Mouse (Mus musculus) liver, embryonic 11.5 days (tissue): ENCODE measurements at regions not wholly inside any gene's neighbourhood (a gene's known extent, or its start where the extent isn't known, plus 50 kb on each side); places are given as distances from the start of the nearest gene placed in this dataset.

ENCODE experiments used
- ATAC-seq: fragments of 200-750 bp; cut with Nextera tagmentation; replicated peaks from 2 replicates; pipeline ENCODE4 v1.8.0; 2017; ENCODE audit warnings: moderate number of reproducible peaks, mild to moderate bottlenecking, moderate TSS enrichment, moderate library complexity; ENCODE audit not compliant: low FRiP score
- DNase-seq: peaks from one replicate; pipeline ENCODE4 v3.0.0-alpha.2; 2017; ENCODE audit warnings: low spot score
- H3K27ac ChIP-seq: fragments of 300-500 bp; sonication (generic); 2 replicates; pipeline ENCODE4 v1.5.1; 2014; ENCODE audit warnings: mild to moderate bottlenecking, low read depth, low read length, control low read depth
- H3K27me3 ChIP-seq: fragments of 300-500 bp; sonication (generic); replicated peaks from 2 replicates; pipeline ENCODE4 v1.6.1; 2014; ENCODE audit warnings: low read length, mixed read lengths; ENCODE audit not compliant: control insufficient read depth, insufficient read depth
- H3K36me3 ChIP-seq: fragments of 300-500 bp; sonication (generic); 2 replicates; pipeline ENCODE4 v1.6.1; 2014; ENCODE audit warnings: mild to moderate bottlenecking, low read length, moderate library complexity, mixed read lengths; ENCODE audit not compliant: control insufficient read depth, insufficient read depth
- H3K4me1 ChIP-seq: fragments of 300-500 bp; sonication (generic); replicated peaks from 2 replicates; pipeline ENCODE4 v1.6.1; 2014; ENCODE audit warnings: low read length, mixed read lengths; ENCODE audit not compliant: control insufficient read depth, insufficient read depth
- H3K4me2 ChIP-seq: fragments of 300-500 bp; sonication (generic); 2 replicates; pipeline ENCODE4 v1.6.1; 2014; ENCODE audit warnings: mild to moderate bottlenecking, control low read depth, moderate library complexity
- H3K4me3 ChIP-seq: fragments of 300-500 bp; sonication (generic); 2 replicates; pipeline ENCODE4 v1.5.1; 2014; ENCODE audit warnings: low read depth, low read length, control low read depth
- H3K9ac ChIP-seq: fragments of 300-500 bp; sonication (generic); 2 replicates; pipeline ENCODE4 v1.6.1; 2014; ENCODE audit warnings: low read depth, low read length, control low read depth
- H3K9me3 ChIP-seq: fragments of 300-500 bp; sonication (generic); 2 replicates; pipeline ENCODE4 v1.6.1; 2016; ENCODE audit warnings: low read length, inconsistent platforms, mixed read lengths; ENCODE audit not compliant: control insufficient read depth
- WGBS: fragments of 180-500 bp; shearing (Covaris S2); extraction: QIAGEN DNeasy Blood & Tissue Kit; methylation state at CpG from one replicate; pipeline ENCODE4 v1.1.7; 2014; 5-methylcytosine and 5-hydroxymethylcytosine counted together

DNA sequence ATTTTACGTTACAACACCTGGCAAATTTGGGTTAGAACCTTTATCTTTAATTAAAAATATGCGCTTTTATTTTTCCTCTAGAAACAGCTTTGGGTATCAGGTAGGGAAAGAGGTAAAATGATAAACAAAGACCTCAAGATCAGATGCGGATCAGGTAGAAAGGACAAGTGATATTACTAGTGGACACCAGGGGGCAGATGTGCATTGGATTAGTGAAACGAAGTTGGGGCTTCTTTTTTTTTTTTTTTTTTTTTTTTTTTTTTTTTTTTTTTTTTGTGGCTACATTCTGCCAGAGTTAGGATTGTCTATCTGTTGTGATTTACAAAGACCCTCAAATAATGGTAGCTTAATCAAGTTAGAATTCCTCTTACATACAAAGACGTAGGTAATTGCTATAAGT lies 153.8 kb downstream of the Cd109 start:
- no peak overlapping the region for H3K4me3 ChIP-seq
- no peak overlapping the region for H3K9ac ChIP-seq
- no peaks in the 10 kb centered on the region for H3K4me1 ChIP-seq
- DNase-seq = no peak
- no peaks in the 10 kb centered on the region for H3K36me3 ChIP-seq
- WGBS = 33% methylated on average over 5 of the region's 5 CpGs
- H3K9me3 ChIP-seq = no peaks in the 10 kb centered on the region
- no peak overlapping the region for H3K27ac ChIP-seq
- H3K27me3 ChIP-seq = no peaks in the 10 kb centered on the region
- no peak for ATAC-seq
- H3K4me2 ChIP-seq = no peak overlapping the region

DNA sequence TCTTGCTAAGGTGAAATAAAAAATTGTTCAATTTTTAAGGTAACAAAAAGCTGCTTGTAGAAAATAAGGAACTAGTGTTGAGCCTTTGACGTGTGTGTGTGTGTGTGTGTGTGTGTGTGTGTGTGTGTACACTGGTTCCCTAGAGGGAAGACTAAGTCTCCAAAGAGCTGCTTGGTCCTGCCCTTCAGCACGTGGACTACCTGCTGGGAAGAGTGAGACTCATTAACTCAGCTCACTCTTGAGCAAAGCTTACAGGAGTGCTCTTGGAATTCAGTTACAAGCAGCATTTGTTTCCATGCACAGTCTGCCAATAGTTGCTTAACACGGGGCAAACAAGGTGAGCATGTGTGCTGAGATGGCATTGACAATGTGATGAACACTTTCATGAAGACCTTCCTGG lies 158.6 kb downstream of the Cd109 start:
- no peaks in the 10 kb centered on the region for H3K36me3 ChIP-seq
- no peaks in the 10 kb centered on the region for H3K4me1 ChIP-seq
- H3K27ac ChIP-seq = no peak overlapping the region
- ATAC-seq (no peak), DNase-seq (no peak)
- WGBS = 46% methylated on average over 3 of the region's 3 CpGs
- H3K4me2 ChIP-seq = no peak overlapping the region
- no peaks in the 10 kb centered on the region for H3K27me3 ChIP-seq
- H3K9ac ChIP-seq = no peak overlapping the region
- H3K4me3 ChIP-seq = no peak overlapping the region
- no peaks in the 10 kb centered on the region for H3K9me3 ChIP-seq

DNA sequence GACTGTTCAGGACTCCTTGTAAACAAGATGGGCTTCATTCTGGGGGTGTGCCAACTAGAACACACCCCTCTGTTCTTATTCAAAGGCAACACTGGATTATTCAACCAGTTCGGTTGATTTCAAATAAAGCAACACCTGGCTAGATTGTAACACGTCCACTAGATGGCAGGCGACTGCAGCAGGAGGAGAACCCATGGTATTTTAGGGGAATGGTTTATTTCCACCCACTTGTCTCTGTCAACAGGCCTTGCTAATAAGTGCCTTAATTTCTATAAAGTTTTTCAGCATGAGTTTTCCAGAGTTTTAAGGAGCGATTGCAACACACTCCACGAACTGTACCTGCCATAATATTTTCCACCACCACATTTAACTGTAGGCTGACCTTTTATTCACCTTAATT lies 160.1 kb downstream of the Cd109 start:
- Histone ChIP-seq H3K9ac (no peak overlapping the region), H3K9me3 (no peaks in the 10 kb centered on the region), H3K4me1 (no peaks in the 10 kb centered on the region), H3K4me2 (no peak overlapping the region), H3K27ac (no peak overlapping the region), H3K27me3 (no peaks in the 10 kb centered on the region), H3K36me3 (no peaks in the 10 kb centered on the region), H3K4me3 (no peak overlapping the region)
- ATAC-seq = no peak
- 14% methylated on average over 5 of the region's 5 CpGs for WGBS
- DNase-seq = no peak

DNA sequence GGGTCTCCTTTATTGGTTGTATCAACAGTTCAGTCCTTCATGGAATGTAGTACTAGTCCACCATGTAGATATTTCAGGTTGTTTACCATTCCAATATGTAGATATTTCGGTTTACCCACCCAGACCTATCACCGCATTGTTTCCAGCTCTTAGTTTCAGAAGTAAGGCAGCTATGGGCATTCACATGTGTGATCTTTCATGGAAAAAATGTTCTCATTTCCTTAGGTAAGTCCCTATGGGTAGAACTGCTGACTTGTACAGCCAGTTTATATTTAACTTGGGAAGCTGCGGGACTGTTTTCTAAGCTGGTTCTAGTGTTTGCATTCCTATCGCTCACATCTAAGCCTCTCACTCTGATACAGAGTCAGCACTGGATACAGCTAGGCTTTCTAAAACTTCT lies 165.2 kb downstream of the Cd109 start:
- DNase-seq (no peak), ATAC-seq (no peak)
- no peaks in the 10 kb centered on the region for H3K36me3 ChIP-seq
- H3K4me1 ChIP-seq = no peaks in the 10 kb centered on the region
- no peak overlapping the region for H3K4me3 ChIP-seq
- no peak overlapping the region for H3K9ac ChIP-seq
- H3K4me2 ChIP-seq = no peak overlapping the region
- H3K27me3 ChIP-seq = no peaks in the 10 kb centered on the region
- no peaks in the 10 kb centered on the region for H3K9me3 ChIP-seq
- H3K27ac ChIP-seq = no peak overlapping the region
- 83% methylated on average over 4 of the region's 4 CpGs for WGBS

DNA sequence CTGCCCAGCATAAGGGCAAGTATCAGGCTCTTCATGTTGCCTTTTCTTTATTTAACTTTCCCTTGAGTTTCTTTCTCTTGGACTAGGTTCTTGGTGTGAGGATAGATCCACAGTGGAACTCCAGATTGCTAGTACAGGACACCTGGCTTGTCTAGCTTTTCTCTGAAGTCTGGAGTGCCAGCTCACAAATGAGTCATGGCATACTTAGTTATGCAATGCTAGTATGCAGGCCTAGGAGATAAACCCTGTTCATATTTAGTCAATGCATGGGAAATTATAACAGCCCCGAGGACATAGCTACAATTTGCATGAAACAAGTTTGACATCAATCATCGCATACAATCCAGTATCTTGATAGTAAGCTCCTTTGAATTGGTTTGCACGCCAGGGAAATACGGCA lies 167.0 kb downstream of the Cd109 start:
- Histone ChIP-seq H3K27ac (no peak overlapping the region), H3K4me2 (no peak overlapping the region), H3K4me3 (no peak overlapping the region), H3K4me1 (no peaks in the 10 kb centered on the region), H3K9ac (no peak overlapping the region), H3K27me3 (no peaks in the 10 kb centered on the region), H3K9me3 (no peaks in the 10 kb centered on the region), H3K36me3 (no peaks in the 10 kb centered on the region)
- WGBS = 86% methylated on average over 4 of the region's 4 CpGs
- no peak for ATAC-seq
- no peak for DNase-seq

DNA sequence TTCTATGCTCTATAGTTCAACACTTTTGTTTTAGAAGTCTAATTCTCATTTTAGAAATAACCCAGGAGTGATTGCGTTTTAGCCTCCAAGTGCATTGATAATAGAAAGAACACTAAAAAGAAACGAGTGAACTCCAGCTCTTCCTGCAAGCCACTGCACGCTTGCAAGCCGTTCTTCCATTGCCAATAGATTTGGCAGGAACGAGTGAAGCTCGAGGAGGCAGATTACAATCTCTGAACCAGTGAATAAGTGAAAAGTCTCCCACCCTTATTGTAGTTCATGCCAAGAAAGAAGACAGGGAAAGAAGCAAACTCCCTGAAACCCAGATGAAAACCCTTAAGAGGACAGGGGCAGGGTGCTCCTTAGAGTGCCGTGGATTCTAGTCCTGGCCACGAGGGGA lies 167.5 kb downstream of the Cd109 start:
- Histone ChIP-seq H3K4me2 (no peak overlapping the region), H3K9me3 (no peaks in the 10 kb centered on the region), H3K27ac (no peak overlapping the region), H3K4me1 (no peaks in the 10 kb centered on the region), H3K9ac (no peak overlapping the region), H3K36me3 (no peaks in the 10 kb centered on the region), H3K27me3 (no peaks in the 10 kb centered on the region), H3K4me3 (no peak overlapping the region)
- no peak for DNase-seq
- WGBS = 68% methylated on average over 8 of the region's 8 CpGs
- ATAC-seq = no peak

DNA sequence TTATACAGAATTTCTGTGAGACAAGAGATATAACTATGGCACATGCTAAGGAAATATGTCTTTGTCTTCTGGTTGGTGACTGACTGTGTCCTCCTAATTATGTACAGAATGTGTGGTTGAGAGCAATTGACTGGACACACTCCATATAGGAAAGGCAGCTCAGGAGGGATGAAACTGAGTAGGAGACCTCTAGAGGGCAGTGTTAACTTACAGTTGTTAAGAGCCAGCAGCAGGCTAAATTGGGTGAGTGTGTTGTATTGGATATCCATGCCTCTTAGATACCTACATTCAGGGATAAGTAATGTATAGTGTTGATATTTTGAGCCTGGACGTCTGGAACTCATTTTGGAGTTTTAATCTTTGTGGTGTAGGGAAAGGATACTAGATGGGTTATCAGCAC lies 172.5 kb downstream of the Cd109 start:
- H3K4me2 ChIP-seq = no peak overlapping the region
- no peaks in the 10 kb centered on the region for H3K27me3 ChIP-seq
- 0% methylated on average over 1 of the region's 1 CpGs for WGBS
- no peak overlapping the region for H3K27ac ChIP-seq
- H3K36me3 ChIP-seq = no peaks in the 10 kb centered on the region
- no peak for ATAC-seq
- no peak overlapping the region for H3K9ac ChIP-seq
- no peak for DNase-seq
- no peaks in the 10 kb centered on the region for H3K9me3 ChIP-seq
- no peaks in the 10 kb centered on the region for H3K4me1 ChIP-seq
- H3K4me3 ChIP-seq = no peak overlapping the region

DNA sequence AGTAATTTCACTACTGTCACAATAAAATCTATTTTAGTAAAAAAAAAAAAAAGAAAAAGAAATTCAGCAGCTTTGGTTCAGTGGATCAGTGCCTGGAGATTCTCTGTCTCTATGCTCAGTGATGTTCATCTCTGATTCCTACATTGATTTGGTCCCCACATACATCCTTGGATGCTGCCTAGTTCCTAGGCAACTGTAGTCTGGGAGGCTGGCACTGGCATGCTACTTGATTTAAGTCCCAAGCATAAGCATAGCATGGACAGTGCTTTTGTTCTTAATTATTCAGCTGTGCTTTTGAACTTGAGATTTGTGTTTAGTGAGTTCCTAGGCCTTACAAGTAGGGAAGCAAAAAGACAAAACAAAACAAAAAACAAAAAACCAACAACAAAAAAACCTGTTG lies 174.4 kb downstream of the Cd109 start:
- no peak overlapping the region for H3K4me3 ChIP-seq
- H3K4me2 ChIP-seq = no peak overlapping the region
- no peak for ATAC-seq
- no peaks in the 10 kb centered on the region for H3K9me3 ChIP-seq
- no peaks in the 10 kb centered on the region for H3K36me3 ChIP-seq
- H3K27me3 ChIP-seq = no peaks in the 10 kb centered on the region
- H3K27ac ChIP-seq = no peak overlapping the region
- H3K9ac ChIP-seq = no peak overlapping the region
- no peak for DNase-seq
- no peaks in the 10 kb centered on the region for H3K4me1 ChIP-seq

DNA sequence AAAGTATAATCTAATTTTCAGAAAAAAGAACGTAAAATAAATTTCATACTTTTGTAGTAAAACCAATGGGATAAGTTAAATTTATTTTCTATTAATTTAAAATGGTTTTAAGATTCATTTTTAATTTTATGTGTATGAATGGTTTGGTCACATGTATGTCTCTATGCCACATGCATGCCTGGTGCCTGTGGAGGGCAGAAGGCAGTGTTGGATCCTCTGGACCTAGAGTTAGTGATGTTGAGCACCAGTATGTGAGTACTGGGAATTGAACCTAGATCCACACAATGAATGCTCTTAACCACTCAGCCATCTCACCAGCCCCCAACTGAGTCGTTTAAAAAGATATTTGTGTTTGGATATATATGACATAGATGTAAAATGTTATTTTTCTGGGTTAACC lies 174.8 kb downstream of the Cd109 start:
- DNase-seq = no peak
- Histone ChIP-seq H3K4me2 (no peak overlapping the region), H3K27me3 (no peaks in the 10 kb centered on the region), H3K4me3 (no peak overlapping the region), H3K4me1 (no peaks in the 10 kb centered on the region), H3K36me3 (no peaks in the 10 kb centered on the region), H3K27ac (no peak overlapping the region), H3K9me3 (no peaks in the 10 kb centered on the region), H3K9ac (no peak overlapping the region)
- WGBS = 67% methylated on average over 2 of the region's 2 CpGs
- ATAC-seq = no peak
